Mouse (Mus musculus) gastrocnemius, adult 8-10 months (tissue): ENCODE results near the gene Itfg2. TPM values are rescaled to one million over a fixed set of nuclear protein-coding genes. Genes with fewer than 3 reads are reported as not detected.

Experiments
- DNase-seq, 2 experiments: peaks; one replicate each; pipeline ENCODE4 v3.0.0; 2022; ENCODE audit warnings: low spot score in 2 of 2
- total RNA-seq, 4 experiments: library from RNA; stranded (reverse); gene quantifications; 2 replicates each; pipeline ENCODE4 v1.2.4; 2022

The Itfg2 gene
- total RNA-seq: 10 to 100 TPM in 3 of 4 experiments, 1 to 10 TPM in 1; 8.1 to 17.8 (median 16.6) TPM

DNA sequence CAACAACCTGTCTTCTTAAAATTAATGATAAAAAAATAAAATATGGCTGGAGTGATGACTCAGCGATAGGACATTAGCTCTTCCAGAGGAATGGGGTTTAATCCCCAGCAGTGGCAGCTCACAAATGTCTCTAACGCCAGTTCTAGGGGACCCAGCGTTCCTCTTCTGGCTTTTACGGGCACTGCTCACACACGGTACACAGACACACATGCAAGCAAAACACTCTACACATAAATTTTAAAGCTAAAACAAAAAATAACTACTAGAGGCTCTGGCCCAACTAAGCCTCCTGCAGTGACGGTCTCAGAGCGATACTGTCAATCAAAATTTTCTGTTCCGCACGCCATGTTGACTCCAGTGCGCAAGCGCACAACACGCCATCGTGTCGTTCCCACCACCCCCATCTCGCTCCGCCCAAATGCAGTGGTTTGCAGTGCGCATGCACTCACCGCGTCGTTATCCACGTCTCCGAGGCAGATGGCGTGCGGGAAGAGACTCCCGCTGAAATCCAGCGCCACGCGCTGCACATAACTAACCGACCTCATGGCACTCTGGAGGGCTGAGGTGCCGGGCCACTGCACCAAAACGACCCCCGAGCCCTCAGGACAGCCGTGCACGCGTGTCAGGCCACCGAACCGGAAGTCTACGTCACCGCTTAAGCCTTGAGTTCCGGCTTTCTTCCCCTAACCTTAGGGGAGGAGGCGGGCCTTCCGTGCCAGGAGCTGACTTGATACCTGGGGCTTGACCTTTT lies at the start of gene Itfg2:
Gene Itfg2, minus strand, starts transcription at position 663 of the 751 bp plus-strand sequence.
- peak; percentile 92 to 95 for DNase-seq

DNA sequence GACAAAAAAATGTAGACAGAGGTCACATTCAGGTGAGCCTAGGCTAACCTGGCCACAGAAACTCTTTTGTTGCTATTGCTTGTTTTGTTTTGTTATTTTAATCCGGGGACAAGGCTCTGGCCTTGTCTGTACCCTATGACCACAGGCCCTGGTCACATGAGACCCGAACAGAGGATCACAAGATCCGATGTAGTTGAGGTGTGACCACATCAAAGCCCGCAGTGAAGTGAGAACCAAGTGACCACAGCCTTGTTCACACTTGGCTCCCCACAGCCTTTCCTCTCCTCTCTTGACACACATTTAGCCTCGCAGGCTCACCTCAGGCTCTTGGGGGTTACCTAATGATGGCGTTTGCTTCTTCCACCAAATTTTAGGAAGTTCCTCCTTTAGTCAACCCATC lies 49.4 kb upstream of the Itfg2 start:
- no peak for DNase-seq

DNA sequence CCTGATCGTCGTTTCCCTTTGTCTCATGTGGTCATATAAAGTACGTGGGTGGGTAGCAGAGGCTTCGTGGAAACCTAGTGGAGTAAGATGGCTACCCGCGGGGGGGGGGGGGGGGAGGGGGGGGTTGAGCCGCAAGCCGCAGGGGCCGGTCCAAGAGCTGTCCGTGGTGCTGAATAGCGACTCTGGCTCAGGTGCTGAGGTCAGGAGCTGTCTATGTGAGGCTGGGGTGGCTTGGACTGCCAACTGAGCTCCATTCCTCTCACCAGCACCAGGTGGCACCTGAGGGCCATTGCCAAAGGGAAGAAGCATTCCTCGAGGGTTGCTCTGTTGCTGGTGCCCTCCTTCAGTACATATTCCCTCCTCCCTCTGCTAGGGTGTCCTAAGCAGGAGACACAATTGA lies 44.7 kb upstream of the Itfg2 start:
- DNase-seq: no peak

DNA sequence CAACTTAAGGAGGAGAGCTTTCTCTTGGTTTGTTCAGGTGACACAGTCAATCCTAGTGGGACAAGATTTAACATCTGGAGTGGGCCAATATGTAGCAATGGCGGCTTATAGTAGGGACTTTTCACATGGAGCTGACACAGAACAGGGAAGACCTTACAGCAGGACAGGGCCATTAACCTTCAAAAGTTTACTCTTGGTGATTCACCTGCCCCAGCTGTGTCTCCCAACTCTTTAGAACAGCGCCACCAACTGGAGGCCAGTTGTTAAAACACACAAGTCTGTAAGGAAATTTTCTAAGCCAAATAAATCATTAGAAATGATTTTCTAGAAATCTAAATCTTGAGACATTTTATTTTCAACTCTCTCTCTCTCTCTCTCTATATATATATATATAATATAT lies 42.6 kb upstream of the Itfg2 start:
- DNase-seq: no peak

DNA sequence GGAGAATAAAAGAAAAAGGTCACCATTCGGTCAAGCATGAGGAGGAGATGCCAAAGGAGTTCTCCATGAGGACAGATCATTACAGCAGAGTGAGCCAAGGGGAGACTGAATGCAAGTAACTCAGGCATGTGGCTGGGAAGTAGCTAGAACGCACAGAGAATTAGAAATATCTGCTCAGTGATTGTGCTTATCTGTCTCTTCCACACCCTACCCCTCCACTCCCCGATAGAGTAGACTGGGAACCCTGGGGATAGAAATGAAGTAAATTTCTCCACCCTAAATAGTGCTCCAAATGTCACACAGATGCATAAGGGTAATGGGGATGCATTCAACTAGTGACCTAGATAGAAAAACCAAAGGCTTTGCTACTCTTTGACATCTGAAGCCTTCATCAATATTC lies 41.8 kb upstream of the Itfg2 start:
- no peak for DNase-seq

GRCm38 (mm10) chr6:128466043-128466442 lies 41.3 kb upstream of the Itfg2 start:
- no peak for DNase-seq

DNA sequence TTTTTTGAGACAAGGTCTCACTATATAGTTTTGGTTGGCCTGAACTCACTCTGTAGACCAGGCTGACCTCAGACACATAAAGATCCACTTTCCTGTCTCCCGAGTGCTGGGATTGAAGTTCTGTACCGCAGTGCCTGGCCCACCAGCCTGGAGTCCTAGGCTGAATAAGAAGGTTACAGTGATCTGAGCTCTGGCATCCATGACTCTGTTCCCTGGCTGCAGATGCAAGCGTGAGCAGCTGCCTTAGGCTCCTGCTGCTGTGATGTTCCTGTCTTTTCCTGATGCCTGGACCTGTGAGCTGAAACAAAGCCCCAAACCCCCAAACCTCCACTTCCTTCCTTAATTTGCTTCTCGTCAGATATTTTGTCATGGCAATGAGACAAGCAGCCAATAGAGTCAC lies 40.3 kb upstream of the Itfg2 start:
- DNase-seq: no peak

- DNase-seq: no peak
These were observed 36.9 kb upstream of the Itfg2 start for GRCm38 (mm10) chr6:128461606-128462005.

DNA sequence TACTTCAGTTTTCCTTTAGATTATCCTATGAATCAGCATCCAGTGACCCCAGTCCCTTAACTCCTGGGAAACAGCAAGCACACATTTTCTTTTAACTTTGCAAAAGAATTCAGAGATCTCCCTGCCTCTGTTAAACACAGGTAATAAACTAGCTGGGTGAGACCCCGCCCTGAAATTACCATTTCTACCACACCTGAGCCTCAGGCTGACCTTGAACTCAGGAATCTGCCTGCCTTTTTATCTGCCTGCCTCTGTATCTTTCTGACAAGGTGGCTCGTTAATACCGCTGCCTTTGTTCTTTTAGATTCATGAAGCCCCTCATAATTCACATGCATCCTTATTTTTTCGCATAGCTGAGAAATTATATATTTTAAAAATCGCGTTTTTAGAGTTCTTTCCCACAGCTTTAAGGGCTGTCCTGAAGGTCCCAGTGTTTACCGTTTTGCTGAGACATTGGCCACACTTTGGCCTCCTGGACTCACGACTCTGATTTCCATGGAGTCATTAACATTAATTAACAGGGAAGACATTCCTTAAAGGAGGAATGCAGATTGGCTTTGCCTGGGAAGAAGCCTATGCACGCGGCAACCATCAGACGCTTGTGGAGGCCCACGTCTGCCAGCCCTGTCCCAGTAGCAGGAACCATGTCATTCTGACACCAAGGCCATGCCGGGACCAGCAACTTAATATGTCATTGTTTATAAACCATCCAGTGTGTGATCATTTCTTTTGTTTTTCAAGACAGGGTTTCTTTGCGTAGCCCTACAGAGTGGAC lies 36.2 kb upstream of the Itfg2 start:
- DNase-seq: no peak

DNA sequence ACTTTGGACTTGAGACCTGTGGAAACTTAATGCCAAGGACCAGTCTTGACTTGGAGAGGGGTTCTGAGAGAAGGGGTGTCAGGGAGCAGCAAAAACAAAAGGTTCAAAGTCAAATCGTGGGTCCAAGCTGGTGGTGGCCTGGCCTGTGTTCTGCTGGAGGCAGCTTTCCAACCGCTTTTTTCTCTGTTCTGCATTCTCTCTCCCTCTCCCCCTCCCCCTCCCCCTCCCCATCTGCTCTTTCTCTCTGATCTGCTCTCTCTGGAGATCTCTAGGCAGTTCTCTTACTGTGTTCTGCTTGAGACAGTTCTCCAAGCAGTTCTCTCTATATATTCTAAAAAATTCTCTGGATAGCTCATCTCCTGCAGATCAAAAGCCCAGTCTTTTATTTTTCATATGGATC lies 35.6 kb upstream of the Itfg2 start:
- DNase-seq: no peak

GRCm38 (mm10) chr6:128457186-128457585 lies 32.5 kb upstream of the Itfg2 start:
- no peak for DNase-seq

DNA sequence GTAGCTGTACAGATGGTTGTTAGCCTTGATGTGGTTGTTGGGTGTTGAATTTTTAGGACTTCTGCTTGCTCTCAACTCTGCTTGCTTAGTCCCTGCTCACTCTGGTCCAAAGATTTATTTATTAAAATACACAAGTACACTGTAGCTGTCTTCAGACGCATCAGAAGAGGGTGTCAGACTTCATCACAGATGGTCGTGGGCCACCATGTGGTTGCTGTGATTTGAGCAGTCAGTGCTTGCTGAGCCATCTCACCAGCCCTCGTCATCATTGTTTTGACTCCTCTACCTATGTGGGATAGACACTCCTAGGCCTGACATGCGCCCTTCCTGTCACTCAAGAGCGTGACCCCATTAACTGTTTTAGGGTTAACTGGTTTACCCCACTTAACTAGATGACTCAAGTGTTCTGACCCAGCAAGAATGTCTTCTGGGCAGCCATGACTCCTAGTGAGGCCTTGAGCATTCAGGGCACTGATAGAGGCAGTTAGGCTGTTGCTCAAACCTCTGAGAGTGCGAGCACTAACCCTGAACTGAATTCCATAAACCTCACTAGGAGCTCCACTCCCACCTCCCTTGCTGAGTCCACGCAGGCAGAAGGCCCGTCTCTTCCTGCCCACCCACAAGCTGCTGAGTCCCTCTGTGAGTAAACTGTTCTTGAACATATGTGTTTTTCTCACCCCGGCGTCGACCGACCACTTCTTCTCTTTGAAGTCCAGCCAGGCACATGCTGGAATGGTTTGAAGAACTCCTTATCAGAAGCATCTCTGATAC lies 31.3 kb upstream of the Itfg2 start:
- no peak for DNase-seq

GRCm38 (mm10) chr6:128447063-128447462 lies 22.3 kb upstream of the Itfg2 start:
- DNase-seq: no peak

- peak in 1 of 2 experiments; percentile 20 for DNase-seq
These were observed 21.2 kb upstream of the Itfg2 start for GRCm38 (mm10) chr6:128445761-128446535.

- DNase-seq: no peak
These were observed 15.5 kb upstream of the Itfg2 start for GRCm38 (mm10) chr6:128440238-128440637.

- no peak for DNase-seq
These were observed 14.2 kb upstream of the Itfg2 start for GRCm38 (mm10) chr6:128438871-128439341.

DNA sequence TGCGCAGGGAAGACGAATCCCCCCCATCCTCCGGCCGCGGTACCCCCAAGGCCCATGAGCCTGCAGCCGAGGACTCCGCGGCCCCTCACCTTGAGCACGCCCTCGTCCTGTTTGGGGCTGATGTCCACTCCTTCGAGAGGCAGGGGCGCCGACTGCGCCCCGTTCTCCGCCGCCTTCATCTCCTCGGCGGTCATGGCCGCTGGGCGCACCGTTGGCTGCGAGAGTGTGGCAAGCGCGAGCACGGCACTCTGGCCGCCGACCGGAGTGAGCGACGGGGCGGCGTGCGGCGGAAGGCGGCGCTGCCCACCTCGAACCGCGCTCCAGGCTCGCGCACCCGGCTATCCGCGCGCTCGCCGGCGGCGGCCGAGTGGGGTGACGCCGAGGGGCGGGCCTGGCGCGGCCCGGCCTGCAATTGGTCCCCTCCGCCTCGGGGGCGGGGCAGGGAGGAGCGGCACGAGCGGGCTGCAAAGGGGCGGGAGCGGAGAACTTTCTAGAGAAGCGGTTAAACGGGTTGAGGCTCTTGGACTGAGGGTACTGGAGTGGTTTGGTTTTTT lies 13.7 kb upstream of the Itfg2 start, which contains the start of gene Fkbp4:
Gene Fkbp4, minus strand, starts transcription at position 361 of the 554 bp plus-strand sequence.
- peak; percentile 88 for DNase-seq

- peak; percentile 15 to 30 for DNase-seq
These were observed 13.1 kb upstream of the Itfg2 start for GRCm38 (mm10) chr6:128437731-128438316.

DNA sequence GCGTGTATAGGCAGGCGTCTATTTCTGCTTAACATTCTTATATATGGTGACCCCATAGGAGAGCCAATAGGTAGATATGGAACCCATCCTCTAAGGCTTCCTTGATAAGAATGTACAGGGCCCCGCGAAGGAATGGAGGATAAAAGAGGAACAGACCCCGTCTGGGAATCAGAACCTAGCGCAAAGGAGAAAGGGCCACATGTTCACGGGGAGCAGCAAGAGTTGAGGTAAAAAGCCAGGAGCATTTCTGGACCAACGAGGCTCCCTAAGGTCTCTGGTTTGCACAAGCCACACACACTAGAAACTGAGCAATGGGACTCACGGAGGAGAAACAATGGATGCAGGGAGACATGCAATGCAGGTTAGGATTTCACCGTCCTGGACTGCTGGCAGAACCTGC lies 12.6 kb upstream of the Itfg2 start:
- no peak for DNase-seq

- DNase-seq: no peak
These were observed 11.8 kb upstream of the Itfg2 start for GRCm38 (mm10) chr6:128436356-128437005.
